Mouse (Mus musculus): ENCODE measurements around the gene Golga7b. TPM values are rescaled to one million over a fixed set of nuclear protein-coding genes. Genes with fewer than 3 reads are reported as not detected.

The Golga7b gene
- polyA plus RNA-seq, 1 experiment from 2014 or later: not detected

DNA sequence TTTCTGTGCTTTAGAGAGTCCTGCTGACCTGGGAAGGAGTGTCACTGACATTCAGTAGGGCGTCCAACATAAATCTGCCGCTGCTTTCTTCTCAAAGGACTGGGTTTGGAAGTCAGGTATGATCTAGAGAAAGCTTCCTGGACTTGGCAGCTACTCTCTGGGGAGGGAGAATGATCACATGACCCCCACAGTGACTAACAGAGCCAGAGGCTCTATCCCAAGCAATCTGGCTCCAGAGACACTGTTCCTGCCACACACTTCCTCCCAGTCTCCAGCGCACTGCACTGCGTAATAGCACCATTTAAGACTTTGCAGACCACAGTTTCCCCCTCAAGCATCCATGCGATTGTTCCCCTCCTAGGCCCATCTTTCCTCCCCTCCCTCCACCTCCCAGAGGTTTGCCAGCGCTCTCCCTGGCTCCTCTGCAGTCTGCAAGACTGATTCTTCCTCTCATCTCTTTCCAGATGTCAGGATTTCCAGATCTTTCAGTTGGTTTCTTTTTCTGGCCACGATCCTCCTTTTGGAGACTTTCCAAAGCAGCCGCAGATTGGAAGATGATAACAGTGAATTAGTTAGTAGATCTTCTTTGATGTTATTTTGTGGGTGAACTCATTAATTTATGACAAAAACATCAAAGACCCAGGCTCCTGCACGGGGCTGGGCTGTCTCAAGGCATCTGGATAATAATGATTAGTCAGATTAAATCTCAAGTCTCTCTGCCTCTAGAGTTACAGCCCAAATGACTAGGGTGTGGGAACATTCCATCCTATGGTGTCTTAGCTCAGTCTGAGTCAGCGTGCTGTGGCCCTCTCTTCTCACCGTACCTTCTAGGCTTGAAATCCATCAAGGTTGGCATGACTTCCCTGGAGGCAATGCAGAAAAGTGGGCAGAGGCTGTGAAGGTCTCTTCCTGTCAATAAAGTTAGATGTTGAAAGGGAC, 2.9 kb downstream of the Golga7b start:
- ATAC-seq (ENCODE audit: insufficient read depth): no peak
- TF ChIP-seq CTCF (IDR thresholded peaks at IDR 0.05; ENCODE audit: low read depth): no peak
- WGBS: 62% methylated on average over 11 of the region's 11 CpGs

DNA sequence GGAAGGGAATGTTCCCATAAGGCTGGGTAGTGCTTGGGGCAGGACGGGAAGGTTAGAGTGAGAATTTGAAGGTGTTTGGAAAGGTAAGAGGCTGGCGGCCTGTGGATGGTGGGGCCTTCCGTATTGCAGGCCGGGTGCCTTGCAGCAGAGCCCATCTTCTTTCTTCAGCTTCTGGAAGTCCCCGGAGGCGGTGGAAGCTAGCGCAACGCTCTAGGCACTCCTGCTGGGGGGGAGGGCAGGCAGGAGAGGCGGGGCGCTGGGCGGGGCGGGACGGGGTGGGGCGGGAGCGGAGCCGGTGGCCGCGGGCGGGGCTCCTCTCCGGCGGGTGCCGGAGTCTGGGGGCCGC, 8.0 kb downstream of the Golga7b start:
- H3K27me3 ChIP-seq (ENCODE audit: insufficient read depth, low read length): peaks cover 9% of the 10 kb centered on the region
- no peaks in the 10 kb centered on the region for H3K9me3 ChIP-seq (ENCODE audit: low read depth, low read length)
- TF ChIP-seq CTCF (IDR thresholded peaks at IDR 0.05; ENCODE audit: low read depth): no peak
- ATAC-seq (ENCODE audit: insufficient read depth) (no peak), DNase-seq (peak; percentile 10)
- H3K4me1 ChIP-seq (ENCODE audit: insufficient read depth): no peaks in the 10 kb centered on the region
- peak overlapping the region; percentile 61 for H3K4me2 ChIP-seq
- H3K36me3 ChIP-seq (ENCODE audit: insufficient read depth): no peaks in the 10 kb centered on the region
- no peak overlapping the region for H3K27ac ChIP-seq (ENCODE audit: low read depth)
- peak overlapping the region; percentile 28 for H3K4me3 ChIP-seq (ENCODE audit: low read depth, low read length)
- 1% methylated on average over 7 of the region's 23 CpGs for WGBS
- H3K9ac ChIP-seq: no peak overlapping the region

More for the DNA sequence above, 2.9 kb downstream of the Golga7b start:
- no peak overlapping the region for H3K9ac ChIP-seq
- H3K4me3 ChIP-seq (ENCODE audit: low read depth, low read length): no peak overlapping the region
- H3K27ac ChIP-seq (ENCODE audit: low read depth): no peak overlapping the region
- no peak for DNase-seq
- no peaks in the 10 kb centered on the region for H3K4me1 ChIP-seq (ENCODE audit: insufficient read depth)
- no peaks in the 10 kb centered on the region for H3K9me3 ChIP-seq (ENCODE audit: low read depth, low read length)
- peaks cover 5% of the 10 kb centered on the region for H3K27me3 ChIP-seq (ENCODE audit: insufficient read depth, low read length)
- no peaks in the 10 kb centered on the region for H3K36me3 ChIP-seq (ENCODE audit: insufficient read depth)
- H3K4me2 ChIP-seq: no peak overlapping the region

DNA sequence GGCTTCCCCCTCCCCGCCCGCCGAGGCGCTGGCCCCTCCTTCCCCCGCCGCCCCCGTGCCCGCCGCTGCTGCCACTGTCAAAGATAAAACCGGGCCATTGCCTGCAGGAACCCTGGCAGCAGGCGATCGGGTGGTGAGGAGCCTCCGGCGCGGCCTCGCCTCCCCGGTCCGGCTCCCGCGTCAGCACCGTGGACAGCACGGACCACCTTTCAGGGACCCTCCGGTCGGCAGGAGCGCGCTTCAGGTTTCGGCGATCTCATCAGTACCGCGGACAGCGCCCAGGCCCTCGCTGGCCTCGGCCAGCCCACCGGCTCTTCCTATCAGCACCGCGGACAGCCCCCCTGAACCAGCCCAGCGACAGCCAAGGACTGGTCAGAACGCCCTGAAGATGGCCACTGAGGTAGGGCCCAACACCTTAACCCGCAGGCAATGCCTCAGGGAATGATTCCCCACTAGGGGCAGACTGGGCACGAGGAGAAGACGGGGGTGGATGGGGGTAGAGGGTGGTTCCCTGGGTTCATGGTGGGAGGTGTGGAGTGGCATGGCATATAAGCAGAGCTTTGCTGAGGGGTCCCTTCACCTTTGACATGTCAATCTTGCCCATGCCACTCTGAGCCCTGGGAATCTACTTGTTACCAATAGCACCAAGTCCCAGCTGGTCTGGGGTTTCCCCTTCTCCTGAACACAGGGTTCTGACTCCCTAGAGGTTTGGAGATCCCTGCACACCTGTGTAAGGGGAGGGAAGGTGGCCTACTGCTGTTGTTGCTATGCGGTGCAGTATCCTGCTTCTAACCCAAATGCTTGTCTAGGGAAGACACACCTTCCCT, 8.6 kb downstream of the Golga7b start:
- TF ChIP-seq CTCF (IDR thresholded peaks at IDR 0.05; ENCODE audit: low read depth): peak; percentile 33; the same call in 1 of the 2 replicates
- H3K9ac ChIP-seq: no peak overlapping the region
- ATAC-seq (ENCODE audit: insufficient read depth): peak; percentile 97
- peak overlapping the region; percentile 28 for H3K4me3 ChIP-seq (ENCODE audit: low read depth, low read length)
- WGBS: 3% methylated on average over 37 of the region's 42 CpGs
- no peak overlapping the region for H3K27ac ChIP-seq (ENCODE audit: low read depth)
- peak overlapping the region; percentile 61 for H3K4me2 ChIP-seq
- no peaks in the 10 kb centered on the region for H3K36me3 ChIP-seq (ENCODE audit: insufficient read depth)
- no peaks in the 10 kb centered on the region for H3K4me1 ChIP-seq (ENCODE audit: insufficient read depth)
- H3K27me3 ChIP-seq (ENCODE audit: insufficient read depth, low read length): peaks cover 9% of the 10 kb centered on the region
- DNase-seq: peak; percentile 98
- H3K9me3 ChIP-seq (ENCODE audit: low read depth, low read length): no peaks in the 10 kb centered on the region

DNA sequence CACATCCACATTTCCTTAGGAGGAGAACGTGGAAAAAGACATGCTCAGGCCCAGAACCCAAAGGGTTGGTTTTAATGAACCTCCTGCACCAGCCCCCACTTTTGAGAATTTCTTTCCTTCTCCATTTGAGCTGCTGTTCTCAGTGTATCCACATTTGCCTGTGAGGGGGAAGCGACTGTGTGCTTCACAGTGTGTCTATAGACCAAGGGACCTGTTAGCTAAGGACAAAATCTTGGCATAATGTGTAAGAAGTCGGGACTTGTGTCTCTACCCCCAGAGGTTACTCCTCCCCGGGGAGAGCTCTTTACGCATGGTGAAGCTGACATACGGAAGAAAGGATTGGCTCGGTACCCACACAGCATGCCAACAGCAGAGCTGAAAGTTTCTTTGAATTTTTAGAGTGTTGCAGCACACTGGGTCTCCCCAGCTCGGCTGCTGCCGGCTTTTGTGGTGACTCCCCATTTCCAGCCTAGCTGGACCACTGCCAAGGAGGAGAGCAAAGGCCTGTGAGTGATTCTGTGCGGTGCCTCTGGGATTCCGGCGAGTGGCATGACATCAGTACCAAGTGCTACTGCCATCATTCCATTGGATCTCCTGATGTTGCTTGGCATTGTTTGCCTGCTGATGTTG, 9.4 kb downstream of the Golga7b start:
- no peak overlapping the region for H3K9ac ChIP-seq
- no peaks in the 10 kb centered on the region for H3K36me3 ChIP-seq (ENCODE audit: insufficient read depth)
- no peaks in the 10 kb centered on the region for H3K4me1 ChIP-seq (ENCODE audit: insufficient read depth)
- no peak overlapping the region for H3K4me2 ChIP-seq
- TF ChIP-seq CTCF (IDR thresholded peaks at IDR 0.05; ENCODE audit: low read depth): no peak
- DNase-seq (no peak), ATAC-seq (ENCODE audit: insufficient read depth) (no peak)
- no peak overlapping the region for H3K4me3 ChIP-seq (ENCODE audit: low read depth, low read length)
- H3K27ac ChIP-seq (ENCODE audit: low read depth): no peak overlapping the region
- no peaks in the 10 kb centered on the region for H3K9me3 ChIP-seq (ENCODE audit: low read depth, low read length)
- H3K27me3 ChIP-seq (ENCODE audit: insufficient read depth, low read length): peaks cover 9% of the 10 kb centered on the region
- 81% methylated on average over 12 of the region's 12 CpGs for WGBS

DNA sequence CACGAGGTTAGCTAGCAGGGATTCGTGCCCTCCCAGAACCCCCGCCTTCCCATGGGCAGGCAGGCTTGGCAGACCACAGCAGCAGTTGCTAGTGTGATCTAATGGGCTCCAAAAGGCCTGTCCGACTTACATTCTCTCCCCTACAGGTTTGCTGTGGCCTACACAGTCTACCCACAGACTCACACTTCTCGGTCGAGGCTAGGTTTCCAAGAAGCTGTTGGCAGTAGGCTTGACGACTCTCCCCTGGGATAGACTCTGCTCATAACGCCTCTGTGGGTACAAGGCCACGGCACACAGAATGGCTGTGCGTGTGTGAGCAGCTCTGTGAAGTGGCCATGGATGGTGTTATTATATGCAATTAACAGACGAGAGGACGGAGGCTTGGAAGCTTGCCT, 9.9 kb downstream of the Golga7b start:
- H3K4me2 ChIP-seq: no peak overlapping the region
- H3K9ac ChIP-seq: no peak overlapping the region
- H3K27me3 ChIP-seq (ENCODE audit: insufficient read depth, low read length): peaks cover 9% of the 10 kb centered on the region
- WGBS: 82% methylated on average over 12 of the region's 12 CpGs
- H3K9me3 ChIP-seq (ENCODE audit: low read depth, low read length): no peaks in the 10 kb centered on the region
- no peaks in the 10 kb centered on the region for H3K36me3 ChIP-seq (ENCODE audit: insufficient read depth)
- TF ChIP-seq CTCF (IDR thresholded peaks at IDR 0.05; ENCODE audit: low read depth): no peak
- no peak overlapping the region for H3K27ac ChIP-seq (ENCODE audit: low read depth)
- H3K4me1 ChIP-seq (ENCODE audit: insufficient read depth): no peaks in the 10 kb centered on the region
- no peak for ATAC-seq (ENCODE audit: insufficient read depth)
- no peak overlapping the region for H3K4me3 ChIP-seq (ENCODE audit: low read depth, low read length)
- DNase-seq: no peak

DNA sequence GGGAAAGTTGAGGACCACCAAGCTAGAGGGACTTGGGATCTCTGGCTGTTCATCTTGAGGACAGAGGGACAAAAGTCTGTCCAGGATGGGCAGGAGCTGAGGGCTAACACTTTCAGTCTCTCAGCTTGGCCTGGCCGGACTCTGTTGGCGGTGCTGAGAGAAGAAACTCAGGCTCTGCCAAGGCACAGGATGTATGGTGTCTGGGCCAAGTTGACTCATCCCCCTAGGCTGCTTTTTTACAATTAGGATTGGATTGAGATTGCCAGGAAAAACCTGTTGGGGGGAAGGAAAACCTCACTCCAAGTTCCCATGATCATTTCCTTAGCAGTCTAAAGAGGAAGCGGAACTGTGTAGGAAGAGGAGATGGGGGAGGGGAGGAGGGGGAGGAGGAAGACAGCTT, 10.7 kb downstream of the Golga7b start:
- Histone ChIP-seq H3K4me1 (ENCODE audit: insufficient read depth) (no peaks in the 10 kb centered on the region), H3K9me3 (ENCODE audit: low read depth, low read length) (no peaks in the 10 kb centered on the region), H3K9ac (no peak overlapping the region), H3K4me2 (no peak overlapping the region), H3K36me3 (ENCODE audit: insufficient read depth) (no peaks in the 10 kb centered on the region), H3K27me3 (ENCODE audit: insufficient read depth, low read length) (peaks cover 9% of the 10 kb centered on the region), H3K4me3 (ENCODE audit: low read depth, low read length) (no peak overlapping the region), H3K27ac (ENCODE audit: low read depth) (no peak overlapping the region)
- ATAC-seq (ENCODE audit: insufficient read depth) (no peak), DNase-seq (no peak)
- 84% methylated on average over 3 of the region's 3 CpGs for WGBS
- TF ChIP-seq CTCF (IDR thresholded peaks at IDR 0.05; ENCODE audit: low read depth): no peak

Data from lung, embryonic 14.5 days (tissue).